Mouse (Mus musculus): ENCODE results near the gene Tmed10.

- no peak for TF ChIP-seq POLR2A (IDR thresholded peaks at IDR 0.05; ENCODE audit: borderline replicate concordance, extremely low read depth, insufficient read depth, insufficient read length, poor library complexity, severe bottlenecking)
- no peak for TF ChIP-seq CTCF (IDR thresholded peaks at IDR 0.05; ENCODE audit: borderline replicate concordance, extremely low read depth, insufficient read depth, insufficient read length)
Measured at GRCm38 (mm10) chr12:85417845-85418244, 43.2 kb upstream of the Tmed10 start.
